Mouse (Mus musculus) myocyte (in vitro differentiated cells): ENCODE data around the gene Nfe2l1.
A peak's percentile ranks its signal among the peaks of the same experiment; 100 is the strongest.

ENCODE experiments used
- CEBPB ChIP-seq: IDR thresholded peaks from 2 replicates; pipeline ENCODE4 v1.6.1; 2011; ENCODE audit warnings: mild to moderate bottlenecking, moderate library complexity; ENCODE audit not compliant: poor library complexity, insufficient read depth, severe bottlenecking
- E2F4 ChIP-seq: IDR thresholded peaks from one replicate; pipeline ENCODE4 v1.6.1; 2011; ENCODE audit warnings: mild to moderate bottlenecking, control low read depth, moderate library complexity; ENCODE audit not compliant: insufficient read depth
- MAX ChIP-seq: IDR thresholded peaks from one replicate; pipeline ENCODE4 v1.6.1; 2011; ENCODE audit warnings: low read depth, mild to moderate bottlenecking, control low read depth
- MYOD1 ChIP-seq, 3 experiments: IDR thresholded peaks; one replicate each; pipeline ENCODE4 v1.6.1; 2011; ENCODE audit warnings: control low read depth in 2 of 3, low read depth in 2 of 3, mild to moderate bottlenecking in 2 of 3, moderate library complexity in 1 of 3; ENCODE audit not compliant: insufficient read length in 2 of 3, control insufficient read depth in 1 of 3
- MYOG ChIP-seq, 3 experiments: IDR thresholded peaks; one replicate each; pipeline ENCODE4 v1.6.1; 2011; ENCODE audit warnings: control low read depth in 2 of 3, low read depth in 2 of 3, mild to moderate bottlenecking in 2 of 3; ENCODE audit not compliant: insufficient read length in 2 of 3, control insufficient read depth in 1 of 3, insufficient read depth in 1 of 3
- POLR2A ChIP-seq: IDR thresholded peaks from one replicate; pipeline ENCODE4 v1.6.1; 2011; ENCODE audit warnings: low read depth, mild to moderate bottlenecking, control low read depth, moderate library complexity; ENCODE audit not compliant: insufficient read length
- POLR2AphosphoS2 ChIP-seq: IDR thresholded peaks from one replicate; pipeline ENCODE4 v1.6.1; 2011; ENCODE audit warnings: low read depth, control low read depth; ENCODE audit not compliant: insufficient read length
- REST ChIP-seq: IDR thresholded peaks from one replicate; pipeline ENCODE4 v1.6.1; 2011; ENCODE audit warnings: mild to moderate bottlenecking, control low read depth, moderate library complexity; ENCODE audit not compliant: insufficient read depth, insufficient read length
- TCF12 ChIP-seq: IDR thresholded peaks from one replicate; pipeline ENCODE4 v1.6.1; 2011; ENCODE audit warnings: mild to moderate bottlenecking, control low read depth; ENCODE audit not compliant: poor library complexity, insufficient read depth, severe bottlenecking
- TCF3 ChIP-seq: IDR thresholded peaks from one replicate; pipeline ENCODE4 v1.6.1; 2011; ENCODE audit warnings: low read depth, control low read depth; ENCODE audit not compliant: insufficient read length
- USF1 ChIP-seq: IDR thresholded peaks from one replicate; pipeline ENCODE4 v1.6.1; 2011; ENCODE audit warnings: low read depth, mild to moderate bottlenecking, control low read depth, moderate library complexity

DNA sequence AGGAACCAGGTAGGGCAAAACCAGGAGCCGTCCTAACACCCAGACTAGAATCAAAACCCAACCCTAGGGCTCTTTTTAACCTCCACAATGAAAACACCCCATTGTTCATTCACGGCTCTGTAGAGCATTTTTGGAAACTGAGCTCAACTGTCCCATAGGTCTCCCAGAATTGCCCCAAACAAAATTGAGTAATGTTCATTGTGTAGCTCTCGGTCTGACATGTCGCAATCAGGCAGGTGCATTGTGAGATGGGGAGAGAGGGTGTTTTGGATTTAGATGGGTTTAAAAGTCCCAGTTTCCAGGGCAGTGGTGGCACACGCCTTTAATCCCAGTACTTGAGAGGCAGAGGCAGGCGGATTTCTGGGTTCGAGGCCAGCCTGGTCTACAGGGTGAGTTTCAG is 9.7 kb upstream of the Nfe2l1 start:
- TF ChIP-seq TCF12 (no peak), POLR2A (no peak), USF1 (no peak), MYOD1 (IDR thresholded peaks at IDR 0.05; ENCODE audit: control insufficient read depth in 1 of 3, insufficient read length in 2 of 3, low read depth in 2 of 3) (no peak), MYOG (IDR thresholded peaks at IDR 0.05; ENCODE audit: control insufficient read depth in 1 of 3, insufficient read depth in 1 of 3, insufficient read length in 2 of 3, low read depth in 2 of 3) (no peak), CEBPB (peak; percentile 77; the same call in 1 of the 2 replicates), POLR2AphosphoS2 (no peak), MAX (no peak), TCF3 (no peak), E2F4 (no peak), REST (no peak)
